Mouse (Mus musculus) lung, embryonic 14.5 days (tissue): ENCODE measurements around the gene Vgf. TPM values are rescaled to one million over a fixed set of nuclear protein-coding genes. Genes with fewer than 3 reads are reported as not detected.
A peak's percentile ranks its signal among the peaks of the same experiment; 100 is the strongest.

ENCODE experiments used
- ATAC-seq: fragments of 200-750 bp; cut with Nextera tagmentation; 2 replicates; pipeline ENCODE4 v1.8.0; 2017; ENCODE audit warnings: mild to moderate bottlenecking, moderate TSS enrichment, moderate library complexity; ENCODE audit not compliant: insufficient read depth
- DNase-seq: peaks from one replicate; pipeline ENCODE4 v3.0.0-alpha.2; 2015
- H3K27ac ChIP-seq: fragments of 300-500 bp; sonication (generic); 2 replicates; pipeline ENCODE4 v1.5.1; 2014; ENCODE audit warnings: low read depth, mild to moderate bottlenecking, moderate library complexity
- H3K27me3 ChIP-seq: fragments of 300-500 bp; sonication (generic); 2 replicates; pipeline ENCODE4 v1.6.1; 2014; ENCODE audit warnings: low read length, control low read depth; ENCODE audit not compliant: insufficient read depth
- H3K36me3 ChIP-seq: fragments of 300-500 bp; sonication (generic); 2 replicates; pipeline ENCODE4 v1.6.1; 2014; ENCODE audit warnings: control low read depth; ENCODE audit not compliant: insufficient read depth
- H3K4me1 ChIP-seq: fragments of 300-500 bp; sonication (generic); 2 replicates; pipeline ENCODE4 v1.6.1; 2014; ENCODE audit warnings: antibody characterized with exemption, control low read depth; ENCODE audit not compliant: insufficient read depth
- H3K4me2 ChIP-seq: fragments of 300-500 bp; sonication (generic); 2 replicates; pipeline ENCODE4 v1.6.1; 2014; ENCODE audit warnings: mild to moderate bottlenecking
- H3K4me3 ChIP-seq: fragments of 300-500 bp; sonication (generic); 2 replicates; pipeline ENCODE4 v1.5.1; 2014; ENCODE audit warnings: low read depth, low read length
- H3K9ac ChIP-seq: fragments of 300-500 bp; sonication (generic); 2 replicates; pipeline ENCODE4 v1.6.1; 2014
- H3K9me3 ChIP-seq: fragments of 300-500 bp; sonication (generic); 2 replicates; pipeline ENCODE4 v1.6.1; 2016; ENCODE audit warnings: low read depth, low read length, control low read depth
- CTCF ChIP-seq: IDR thresholded peaks from 2 replicates; pipeline ENCODE4 v1.5.1; 2016; ENCODE audit warnings: antibody characterized with exemption, low read depth
- WGBS: fragments of 180-500 bp; shearing (Covaris S2); extraction: QIAGEN DNeasy Blood & Tissue Kit; methylation state at CpG from one replicate; pipeline ENCODE4 v1.1.7; 2014; 5-methylcytosine and 5-hydroxymethylcytosine counted together
- polyA plus RNA-seq: library from polyadenylated mRNA; unstranded; fragments of >200 nt; fragmentation: Nextera tagmentation; extraction: Ambion mirVana; gene quantifications from 2 replicates; pipeline ENCODE4 v1.2.1, GENCODE M21; 2014

Vgf gene
- 0.12 and 0.13 TPM in 2 replicates for polyA plus RNA-seq

DNA sequence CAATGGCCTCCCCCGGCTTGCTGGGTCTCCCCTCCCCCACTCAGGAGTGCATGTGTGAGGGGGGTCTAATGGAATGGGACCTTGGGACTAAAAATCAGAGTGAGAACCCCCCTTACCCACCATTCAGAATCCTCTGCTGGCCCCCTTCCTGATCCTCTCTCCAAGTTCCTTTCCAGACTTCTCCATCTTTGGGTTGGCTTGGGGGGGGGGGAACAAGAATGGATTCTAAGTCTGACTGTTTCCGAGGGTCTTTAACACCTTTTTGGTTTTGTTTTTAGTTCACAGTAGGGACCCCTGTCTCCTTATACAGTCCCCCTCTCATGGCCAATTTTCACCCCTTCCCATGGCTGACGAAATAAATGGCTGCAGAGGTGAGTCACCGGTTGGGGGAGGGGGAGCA is at the start of gene Vgf:
TSS of gene Vgf (plus strand) at position 301 of the 400 bp plus-strand sequence.
- no peak within 1 kb of the TSS for H3K27ac ChIP-seq
- H3K9ac ChIP-seq: no peak within 1 kb of the TSS
- WGBS: 16% methylated on average over 4 of the region's 4 CpGs
- no peak for TF ChIP-seq CTCF
- ATAC-seq (no peak), DNase-seq (no peak)
- H3K27me3 ChIP-seq: peaks cover 65% of the 10 kb centered on the region
- H3K36me3 ChIP-seq: no peaks in the 10 kb centered on the region
- peaks cover 5% of the 10 kb centered on the region; the same call in 1 of the 2 replicates for H3K4me1 ChIP-seq
- no peaks in the 10 kb centered on the region for H3K9me3 ChIP-seq
- H3K4me3 ChIP-seq: no peak within 1 kb of the TSS
- H3K4me2 ChIP-seq: peak within 1 kb of the TSS; percentile 15; the same call in 1 of the 2 replicates

DNA sequence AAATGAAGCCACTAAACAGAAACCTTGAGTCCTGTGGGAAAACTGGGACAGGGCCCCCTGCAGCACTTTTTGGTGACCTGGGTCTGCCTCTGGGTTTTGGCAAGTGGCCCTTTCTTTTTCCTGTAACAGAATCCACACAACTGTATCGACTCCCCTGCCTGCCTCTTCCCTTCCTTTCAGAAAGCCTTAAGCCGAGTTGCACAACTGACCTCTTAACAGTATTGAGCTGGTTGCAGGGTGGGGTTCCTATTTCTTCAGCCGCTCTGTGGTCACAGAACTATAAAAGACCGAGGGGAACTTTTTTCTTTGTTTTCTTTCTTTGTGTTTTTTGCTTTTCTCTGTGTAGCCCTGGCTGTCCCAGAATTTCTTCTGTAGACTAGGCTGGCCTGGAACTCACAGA is 48.4 kb upstream of the Vgf start:
- Histone ChIP-seq H3K9ac (no peak overlapping the region), H3K36me3 (peaks cover 20% of the 10 kb centered on the region), H3K27ac (no peak overlapping the region), H3K27me3 (no peaks in the 10 kb centered on the region), H3K4me2 (no peak overlapping the region), H3K4me3 (no peak overlapping the region), H3K9me3 (no peaks in the 10 kb centered on the region), H3K4me1 (no peaks in the 10 kb centered on the region)
- no peak for TF ChIP-seq CTCF
- 58% methylated on average over 4 of the region's 4 CpGs for WGBS
- DNase-seq (no peak), ATAC-seq (no peak)

DNA sequence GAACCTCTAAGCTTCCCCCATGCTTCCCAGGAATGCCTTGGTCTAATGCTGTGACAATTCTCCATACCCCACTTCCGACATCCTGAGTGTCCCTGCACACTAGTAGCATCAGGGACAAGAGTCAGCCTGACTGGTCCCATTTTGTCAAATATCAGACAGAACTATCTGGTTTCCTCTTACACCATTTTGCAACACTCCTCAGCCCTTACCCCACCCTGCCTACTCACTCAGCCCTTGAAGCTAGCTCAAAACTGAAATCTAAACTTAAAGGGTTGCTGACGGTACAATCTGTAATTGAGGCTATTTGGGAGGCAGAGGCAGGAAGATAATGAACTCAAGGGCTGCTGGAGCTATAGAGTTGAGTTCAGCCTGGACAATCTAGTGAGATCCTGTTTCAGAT is 46.4 kb upstream of the Vgf start:
- Histone ChIP-seq H3K9ac (no peak overlapping the region), H3K9me3 (no peaks in the 10 kb centered on the region), H3K4me3 (no peak overlapping the region), H3K27me3 (no peaks in the 10 kb centered on the region), H3K27ac (no peak overlapping the region), H3K4me2 (no peak overlapping the region), H3K4me1 (no peaks in the 10 kb centered on the region), H3K36me3 (peaks cover 25% of the 10 kb centered on the region)
- DNase-seq: no peak
- no peak for ATAC-seq
- 87% methylated on average over 2 of the region's 2 CpGs for WGBS
- no peak for TF ChIP-seq CTCF

DNA sequence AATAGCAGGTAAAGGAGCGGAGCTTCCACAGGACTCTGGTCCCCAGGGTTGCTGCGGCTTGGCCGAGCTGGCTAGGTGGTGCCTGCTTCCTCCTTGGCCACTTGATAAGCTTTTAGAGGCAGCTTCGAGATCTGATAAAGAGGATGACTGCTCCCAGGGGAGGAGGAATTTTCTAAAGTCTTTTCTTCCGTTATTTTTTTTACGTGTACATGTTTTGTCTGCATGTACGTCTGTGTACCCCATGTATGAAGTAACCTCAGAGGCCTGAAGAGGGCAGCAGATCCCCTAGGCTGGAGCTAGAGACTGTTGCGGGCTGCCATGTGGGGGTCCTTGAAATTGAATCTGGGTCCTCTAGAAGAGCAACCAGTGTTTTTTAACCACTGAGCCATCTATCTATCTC is 45.2 kb upstream of the Vgf start:
- TF ChIP-seq CTCF: peak; percentile 32; the same call in 1 of the 2 replicates
- Histone ChIP-seq H3K9ac (no peak overlapping the region), H3K27ac (no peak overlapping the region), H3K27me3 (no peaks in the 10 kb centered on the region), H3K4me1 (peaks cover under 1% of the 10 kb centered on the region; the same call in 1 of the 2 replicates), H3K4me2 (no peak overlapping the region), H3K4me3 (no peak overlapping the region), H3K36me3 (peaks cover 25% of the 10 kb centered on the region), H3K9me3 (no peaks in the 10 kb centered on the region)
- ATAC-seq (no peak), DNase-seq (no peak)
- 87% methylated on average over 8 of the region's 8 CpGs for WGBS

DNA sequence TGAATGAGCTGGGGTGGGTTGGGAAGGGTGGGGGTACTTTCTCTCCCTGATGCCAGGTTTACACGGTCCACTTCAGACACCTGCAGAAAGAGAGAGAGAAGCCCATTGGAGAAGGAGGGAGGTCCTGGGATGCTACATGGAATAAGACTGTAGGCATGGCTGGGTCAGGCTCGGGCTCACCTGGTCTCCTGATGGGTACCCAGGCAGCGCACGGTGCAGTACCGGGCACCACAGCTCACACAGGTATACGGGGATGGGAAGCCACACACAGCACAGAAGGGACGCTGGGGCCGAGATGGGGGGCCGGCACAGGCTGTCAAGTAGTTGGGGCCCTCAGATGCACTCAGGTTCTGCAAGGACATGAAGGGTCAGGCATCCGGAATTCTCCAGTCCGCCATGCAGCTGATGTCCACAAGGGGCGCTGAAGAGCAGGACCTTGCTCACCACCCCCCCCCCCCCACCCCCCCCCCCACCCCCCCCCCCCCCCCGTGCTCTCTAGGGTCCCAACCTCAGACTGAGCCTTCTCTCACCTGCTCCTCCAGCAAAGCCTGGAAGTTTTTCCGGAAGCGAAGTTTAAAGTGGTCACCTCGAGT is 43.8 kb upstream of the Vgf start:
- ATAC-seq: no peak
- no peak overlapping the region for H3K9ac ChIP-seq
- peaks cover 4% of the 10 kb centered on the region for H3K4me1 ChIP-seq
- TF ChIP-seq CTCF: peak; percentile 64
- H3K9me3 ChIP-seq: no peaks in the 10 kb centered on the region
- H3K27me3 ChIP-seq: no peaks in the 10 kb centered on the region
- H3K4me3 ChIP-seq: no peak overlapping the region
- no peak overlapping the region for H3K27ac ChIP-seq
- H3K4me2 ChIP-seq: no peak overlapping the region
- 48% methylated on average over 15 of the region's 16 CpGs for WGBS
- peaks cover 25% of the 10 kb centered on the region for H3K36me3 ChIP-seq
- DNase-seq: peak; percentile 72

DNA sequence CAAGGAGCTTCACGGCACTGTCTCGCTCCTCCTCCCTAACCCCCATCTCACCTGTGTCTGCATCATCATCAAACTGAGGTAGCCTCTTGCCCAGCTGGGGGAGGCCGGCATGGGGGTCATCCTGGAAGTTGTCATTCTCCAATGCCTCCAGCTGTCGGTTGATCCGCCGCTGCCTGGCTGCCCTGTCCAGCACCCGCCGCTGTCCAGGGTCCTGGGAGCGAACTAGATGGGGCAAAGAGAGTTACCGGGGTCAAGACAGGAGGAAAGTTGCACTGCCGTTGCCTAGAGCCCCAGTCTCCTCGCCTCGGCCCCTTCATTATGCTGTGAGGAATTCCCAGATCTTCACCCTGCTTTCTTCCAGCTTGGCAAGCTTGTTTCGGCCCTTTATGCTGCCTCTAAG is 41.4 kb upstream of the Vgf start:
- WGBS: 44% methylated on average over 14 of the region's 14 CpGs
- Histone ChIP-seq H3K27ac (no peak overlapping the region), H3K4me2 (no peak overlapping the region), H3K9me3 (no peaks in the 10 kb centered on the region), H3K36me3 (peaks cover 32% of the 10 kb centered on the region), H3K4me3 (no peak overlapping the region), H3K4me1 (peaks cover 4% of the 10 kb centered on the region), H3K27me3 (no peaks in the 10 kb centered on the region), H3K9ac (no peak overlapping the region)
- ATAC-seq (no peak), DNase-seq (peak; percentile 35)
- TF ChIP-seq CTCF: no peak

DNA sequence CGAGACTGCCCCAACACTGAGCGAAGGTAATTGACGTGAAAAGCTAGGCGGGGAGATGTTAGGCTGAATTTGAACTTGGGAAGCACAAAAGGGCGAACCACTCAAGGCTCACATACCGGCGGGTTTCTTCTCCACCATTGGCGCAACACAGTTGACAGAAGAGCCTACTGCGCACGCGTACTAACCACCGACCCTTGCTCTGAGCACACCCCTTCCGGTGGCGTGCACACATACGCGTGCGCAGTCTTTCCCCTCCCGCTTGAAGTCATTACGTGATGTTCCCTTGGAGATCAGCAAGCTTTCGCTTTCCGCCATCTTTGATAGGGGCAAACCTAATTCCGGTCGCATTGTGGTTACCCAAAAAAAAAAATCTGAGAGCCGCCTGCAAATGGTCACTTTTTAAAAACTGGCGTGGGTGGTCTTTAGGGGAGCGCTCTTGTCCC is 39.5 kb upstream of the Vgf start, which contains the start of gene Plod3:
TSS of gene Plod3 (plus strand) at position 325 of the 443 bp plus-strand sequence.
- Histone ChIP-seq H3K4me1 (peaks cover 4% of the 10 kb centered on the region), H3K9ac (peak within 1 kb of the TSS; percentile 96), H3K27ac (peak within 1 kb of the TSS; percentile 98), H3K9me3 (no peaks in the 10 kb centered on the region), H3K4me2 (peak within 1 kb of the TSS; percentile 72), H3K4me3 (peak within 1 kb of the TSS; percentile 86), H3K36me3 (peaks cover 36% of the 10 kb centered on the region), H3K27me3 (no peaks in the 10 kb centered on the region)
- DNase-seq (peak; percentile 100), ATAC-seq (peak; percentile 88)
- TF ChIP-seq CTCF: no peak; the same call in 1 of the 2 replicates
- WGBS: under 1% methylated on average over 26 of the region's 26 CpGs
